Mouse (Mus musculus): ENCODE measurements at regions not wholly inside any gene's neighbourhood (a gene's known extent, or its start where the extent isn't known, plus 50 kb on each side); places are given as distances from the start of the nearest gene placed in this dataset.

DNA sequence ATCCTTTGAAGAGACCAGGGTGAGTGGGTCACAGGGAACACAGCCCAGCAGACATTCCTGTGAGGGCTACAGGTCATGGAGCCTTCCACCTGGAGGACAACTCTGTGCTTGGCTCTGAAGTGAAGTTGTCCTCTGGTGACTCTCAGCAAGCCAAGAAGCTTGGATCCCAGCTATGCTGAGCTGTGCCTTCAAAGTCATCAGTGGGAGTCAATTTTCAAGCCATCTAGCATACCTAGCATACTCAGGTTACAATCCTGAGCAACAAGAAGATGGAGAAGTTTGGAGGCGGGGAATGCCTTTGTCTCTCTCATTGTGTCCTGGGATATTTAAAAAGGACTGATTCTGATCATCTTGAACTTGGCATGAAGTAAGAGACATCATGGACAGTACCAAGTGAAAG lies 74.5 kb upstream of the Kdr start:
- Histone ChIP-seq H3K4me1 (ENCODE audit: insufficient read depth, low read length) (no peaks in the 10 kb centered on the region), H3K36me3 (ENCODE audit: insufficient read depth, low read length) (no peaks in the 10 kb centered on the region), H3K4me2 (ENCODE audit: low read depth, low read length) (no peak overlapping the region), H3K27me3 (ENCODE audit: insufficient read depth, low read length) (no peaks in the 10 kb centered on the region), H3K4me3 (ENCODE audit: low read length) (no peak overlapping the region), H3K9ac (replicated peaks; ENCODE audit: low read length) (no peak overlapping the region), H3K27ac (no peak overlapping the region), H3K9me3 (ENCODE audit: low read length) (no peaks in the 10 kb centered on the region)
- 93% methylated on average over 1 of the region's 1 CpGs for WGBS
- TF ChIP-seq CTCF (IDR thresholded peaks at IDR 0.05; ENCODE audit: low read depth), result no peak
- ATAC-seq (no peak), DNase-seq (ENCODE audit: low spot score) (no peak)

DNA sequence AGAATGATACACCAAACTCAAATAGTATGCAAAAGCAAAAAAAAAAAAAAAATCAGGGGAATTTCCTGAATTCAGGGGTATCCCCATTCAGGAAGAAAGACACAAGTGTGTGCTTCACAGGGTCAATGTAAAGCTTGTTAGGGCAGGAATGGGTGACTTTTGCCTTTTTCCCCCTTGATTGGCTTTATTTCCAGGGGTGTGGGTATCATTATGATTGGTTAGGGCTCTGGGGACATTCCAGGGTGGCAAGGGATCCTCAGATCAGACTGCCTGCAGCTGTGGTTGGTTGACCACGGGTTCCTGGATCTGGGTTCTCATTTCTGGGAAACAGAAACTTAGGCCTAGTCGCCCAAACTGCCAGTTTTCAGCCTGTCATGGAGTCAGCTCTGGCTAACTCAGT lies 73.4 kb upstream of the Kdr start:
- no peak overlapping the region for H3K27ac ChIP-seq
- ATAC-seq, result no peak

GRCm38 (mm10) chr5:76048103-76048874 lies 70.0 kb upstream of the Kdr start:
- Histone ChIP-seq H3K9me3 (ENCODE audit: low read length) (no peaks in the 10 kb centered on the region), H3K4me3 (ENCODE audit: low read length) (no peak overlapping the region), H3K36me3 (ENCODE audit: insufficient read depth, low read length) (no peaks in the 10 kb centered on the region), H3K4me1 (ENCODE audit: insufficient read depth, low read length) (no peaks in the 10 kb centered on the region), H3K4me2 (ENCODE audit: low read depth, low read length) (no peak overlapping the region), H3K27me3 (ENCODE audit: insufficient read depth, low read length) (no peaks in the 10 kb centered on the region), H3K27ac (no peak overlapping the region), H3K9ac (replicated peaks; ENCODE audit: low read length) (no peak overlapping the region)
- ATAC-seq (no peak), DNase-seq (ENCODE audit: low spot score) (no peak)
- no peak for TF ChIP-seq CTCF (IDR thresholded peaks at IDR 0.05; ENCODE audit: low read depth)
- 84% methylated on average over 9 of the region's 9 CpGs for WGBS

More for the DNA sequence above, 73.4 kb upstream of the Kdr start:
- Histone ChIP-seq H3K9ac (replicated peaks; ENCODE audit: low read length) (no peak overlapping the region), H3K4me1 (ENCODE audit: insufficient read depth, low read length) (no peaks in the 10 kb centered on the region), H3K27me3 (ENCODE audit: insufficient read depth, low read length) (no peaks in the 10 kb centered on the region), H3K4me2 (ENCODE audit: low read depth, low read length) (no peak overlapping the region), H3K4me3 (ENCODE audit: low read length) (no peak overlapping the region), H3K36me3 (ENCODE audit: insufficient read depth, low read length) (no peaks in the 10 kb centered on the region), H3K9me3 (ENCODE audit: low read length) (no peaks in the 10 kb centered on the region)
- no peak for TF ChIP-seq CTCF (IDR thresholded peaks at IDR 0.05; ENCODE audit: low read depth)
- DNase-seq (ENCODE audit: low spot score), result no peak
- 79% methylated on average over 2 of the region's 2 CpGs for WGBS

DNA sequence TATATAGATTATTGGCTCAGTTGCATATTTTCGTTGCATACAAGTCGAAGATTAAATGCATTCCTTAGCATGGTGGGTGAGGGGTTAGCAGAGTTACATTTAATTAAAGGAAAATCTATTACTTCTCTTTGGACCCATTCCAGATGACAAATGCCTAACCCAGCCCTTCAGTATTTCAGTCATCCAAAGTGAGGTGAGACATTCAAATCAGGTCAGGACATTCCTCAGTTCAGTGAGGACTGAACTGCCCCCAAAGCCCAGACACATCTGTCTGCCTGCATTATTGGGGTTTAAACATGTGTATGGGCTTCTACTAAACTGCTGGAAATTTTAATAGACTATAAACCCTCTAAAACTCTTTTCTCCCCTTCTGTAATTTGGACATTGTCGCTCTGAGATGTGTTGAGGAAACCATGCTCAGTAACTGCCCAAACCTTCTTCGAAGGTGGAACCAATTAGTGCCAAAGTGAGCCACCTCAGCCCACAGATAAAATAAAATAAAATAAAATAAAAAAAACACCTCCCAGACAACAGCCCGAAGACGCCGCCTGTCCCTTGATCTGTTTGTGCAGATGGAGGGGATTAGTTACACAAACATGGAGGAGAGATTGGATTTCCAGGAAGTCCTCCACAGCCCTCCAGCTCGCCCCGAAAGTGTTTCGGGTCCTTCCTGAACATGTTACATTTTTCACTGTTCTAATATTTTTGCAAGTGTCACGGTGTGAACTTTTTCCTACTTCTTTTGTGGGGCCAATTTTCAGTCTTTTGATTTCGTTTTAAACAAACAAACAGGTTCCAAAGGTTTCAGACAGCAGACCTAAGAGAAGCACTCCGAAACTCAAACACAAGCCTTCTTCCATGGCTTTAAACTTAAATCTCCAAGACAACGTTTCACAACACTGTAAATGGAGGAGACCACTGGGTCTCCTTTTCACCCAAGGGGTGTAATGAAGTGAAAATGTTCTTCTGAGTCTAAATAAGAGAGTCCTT lies 65.6 kb upstream of the Kdr start:
- no peak overlapping the region for H3K4me2 ChIP-seq (ENCODE audit: low read depth, low read length)
- no peak for TF ChIP-seq CTCF (IDR thresholded peaks at IDR 0.05; ENCODE audit: low read depth)
- no peaks in the 10 kb centered on the region for H3K4me1 ChIP-seq (ENCODE audit: insufficient read depth, low read length)
- H3K36me3 ChIP-seq (ENCODE audit: insufficient read depth, low read length), result no peaks in the 10 kb centered on the region
- no peak overlapping the region for H3K9ac ChIP-seq (replicated peaks; ENCODE audit: low read length)
- H3K4me3 ChIP-seq (ENCODE audit: low read length), result no peak overlapping the region
- 81% methylated on average over 14 of the region's 14 CpGs for WGBS
- H3K27me3 ChIP-seq (ENCODE audit: insufficient read depth, low read length), result no peaks in the 10 kb centered on the region
- H3K9me3 ChIP-seq (ENCODE audit: low read length), result no peaks in the 10 kb centered on the region
- no peak overlapping the region for H3K27ac ChIP-seq
- ATAC-seq, result no peak
- DNase-seq (ENCODE audit: low spot score), result no peak

- H3K4me1 ChIP-seq (ENCODE audit: insufficient read depth, low read length), result no peaks in the 10 kb centered on the region
- no peak overlapping the region for H3K4me3 ChIP-seq (ENCODE audit: low read length)
- no peak for ATAC-seq
- 71% methylated on average over 10 of the region's 10 CpGs for WGBS
- peak; percentile 9 for DNase-seq (ENCODE audit: low spot score)
- H3K27me3 ChIP-seq (ENCODE audit: insufficient read depth, low read length), result no peaks in the 10 kb centered on the region
- H3K9me3 ChIP-seq (ENCODE audit: low read length), result 0 out of 2 replicates have a peak, but pooled peaks cover 4% of the 10 kb centered on the region
- no peak overlapping the region for H3K9ac ChIP-seq (replicated peaks; ENCODE audit: low read length)
- H3K4me2 ChIP-seq (ENCODE audit: low read depth, low read length), result no peak overlapping the region
- no peaks in the 10 kb centered on the region for H3K36me3 ChIP-seq (ENCODE audit: insufficient read depth, low read length)
- no peak overlapping the region for H3K27ac ChIP-seq
- TF ChIP-seq CTCF (IDR thresholded peaks at IDR 0.05; ENCODE audit: low read depth), result peak; percentile 30
These were observed 62.4 kb upstream of the Kdr start for GRCm38 (mm10) chr5:76040454-76041203.

GRCm38 (mm10) chr5:76028729-76029128 lies 50.5 kb upstream of the Kdr start:
- Histone ChIP-seq H3K4me1 (ENCODE audit: insufficient read depth, low read length) (no peaks in the 10 kb centered on the region), H3K4me3 (ENCODE audit: low read length) (no peak overlapping the region), H3K36me3 (ENCODE audit: insufficient read depth, low read length) (no peaks in the 10 kb centered on the region), H3K4me2 (ENCODE audit: low read depth, low read length) (no peak overlapping the region), H3K9me3 (ENCODE audit: low read length) (no peaks in the 10 kb centered on the region), H3K9ac (replicated peaks; ENCODE audit: low read length) (no peak overlapping the region), H3K27ac (no peak overlapping the region), H3K27me3 (ENCODE audit: insufficient read depth, low read length) (no peaks in the 10 kb centered on the region)
- no peak for ATAC-seq
- no peak for DNase-seq (ENCODE audit: low spot score)
- no peak for TF ChIP-seq CTCF (IDR thresholded peaks at IDR 0.05; ENCODE audit: low read depth)
- WGBS, result 49% methylated on average over 4 of the region's 4 CpGs

All from hindbrain, postnatal 0 days (tissue).